Mouse (Mus musculus): ENCODE data around the gene Hao1. TPM values are rescaled to one million over a fixed set of nuclear protein-coding genes. Genes with fewer than 3 reads are reported as not detected.

Gene Hao1
- polyA plus RNA-seq (2015; fragmentation: Nextera tagmentation; extraction: Ambion mirVana) = not detected in 2 replicates

- H3K9me3 ChIP-seq (ENCODE audit: control insufficient read depth, low read length) = no peaks in the 10 kb centered on the region
- H3K9ac ChIP-seq (replicated peaks; ENCODE audit: low read depth, low read length) = no peak within 1 kb of the TSS
- no peaks in the 10 kb centered on the region for H3K36me3 ChIP-seq (ENCODE audit: control insufficient read depth, insufficient read depth)
- no peaks in the 10 kb centered on the region for H3K27me3 ChIP-seq (replicated peaks; ENCODE audit: control insufficient read depth, insufficient read depth, low read length)
- no peak within 1 kb of the TSS for H3K4me2 ChIP-seq (ENCODE audit: low read length)
- no peak within 1 kb of the TSS for H3K27ac ChIP-seq (ENCODE audit: low read length)
- no peaks in the 10 kb centered on the region for H3K4me1 ChIP-seq (replicated peaks; ENCODE audit: control insufficient read depth, insufficient read depth, low read length)
- WGBS = 86% methylated on average over 8 of the region's 8 CpGs
- no peak within 1 kb of the TSS for H3K4me3 ChIP-seq (replicated peaks; ENCODE audit: low read length)
- ATAC-seq = no peak
Measured at GRCm38 (mm10) chr2:134554221-134554727, at the start of gene Hao1. Hao1 (minus strand) TSS chr2:134554368.

GRCm38 (mm10) chr2:134591081-134591694, 37.0 kb upstream of the Hao1 start:
- Histone ChIP-seq H3K9ac (replicated peaks; ENCODE audit: low read depth, low read length) (no peak overlapping the region), H3K9me3 (ENCODE audit: control insufficient read depth, low read length) (no peaks in the 10 kb centered on the region), H3K36me3 (ENCODE audit: control insufficient read depth, insufficient read depth) (peaks cover 3% of the 10 kb centered on the region; the same call in 1 of the 2 replicates), H3K4me2 (ENCODE audit: low read length) (no peak overlapping the region), H3K27me3 (replicated peaks; ENCODE audit: control insufficient read depth, insufficient read depth, low read length) (no peaks in the 10 kb centered on the region), H3K27ac (ENCODE audit: low read length) (no peak overlapping the region), H3K4me1 (replicated peaks; ENCODE audit: control insufficient read depth, insufficient read depth, low read length) (no peaks in the 10 kb centered on the region), H3K4me3 (replicated peaks; ENCODE audit: low read length) (no peak overlapping the region)
- ATAC-seq = no peak
- WGBS = 96% methylated on average over 6 of the region's 6 CpGs

GRCm38 (mm10) chr2:134585243-134585642, 31.1 kb upstream of the Hao1 start:
- no peak for ATAC-seq
- WGBS = 40% methylated on average over 4 of the region's 4 CpGs
- Histone ChIP-seq H3K9ac (replicated peaks; ENCODE audit: low read depth, low read length) (no peak overlapping the region), H3K4me3 (replicated peaks; ENCODE audit: low read length) (no peak overlapping the region), H3K27ac (ENCODE audit: low read length) (no peak overlapping the region), H3K36me3 (ENCODE audit: control insufficient read depth, insufficient read depth) (no peaks in the 10 kb centered on the region), H3K9me3 (ENCODE audit: control insufficient read depth, low read length) (no peaks in the 10 kb centered on the region), H3K4me2 (ENCODE audit: low read length) (no peak overlapping the region), H3K4me1 (replicated peaks; ENCODE audit: control insufficient read depth, insufficient read depth, low read length) (no peaks in the 10 kb centered on the region), H3K27me3 (replicated peaks; ENCODE audit: control insufficient read depth, insufficient read depth, low read length) (no peaks in the 10 kb centered on the region)

- H3K9me3 ChIP-seq (ENCODE audit: control insufficient read depth, low read length) = no peaks in the 10 kb centered on the region
- no peak overlapping the region for H3K4me2 ChIP-seq (ENCODE audit: low read length)
- no peak overlapping the region for H3K27ac ChIP-seq (ENCODE audit: low read length)
- 98% methylated on average over 3 of the region's 3 CpGs for WGBS
- no peaks in the 10 kb centered on the region for H3K4me1 ChIP-seq (replicated peaks; ENCODE audit: control insufficient read depth, insufficient read depth, low read length)
- no peak overlapping the region for H3K9ac ChIP-seq (replicated peaks; ENCODE audit: low read depth, low read length)
- no peak overlapping the region for H3K4me3 ChIP-seq (replicated peaks; ENCODE audit: low read length)
- H3K27me3 ChIP-seq (replicated peaks; ENCODE audit: control insufficient read depth, insufficient read depth, low read length) = no peaks in the 10 kb centered on the region
- ATAC-seq = no peak
- no peaks in the 10 kb centered on the region for H3K36me3 ChIP-seq (ENCODE audit: control insufficient read depth, insufficient read depth)
Measured at GRCm38 (mm10) chr2:134559422-134559821, 5.3 kb upstream of the Hao1 start.

- Histone ChIP-seq H3K9ac (replicated peaks; ENCODE audit: low read depth, low read length) (no peak overlapping the region), H3K36me3 (ENCODE audit: control insufficient read depth, insufficient read depth) (no peaks in the 10 kb centered on the region), H3K4me3 (replicated peaks; ENCODE audit: low read length) (no peak overlapping the region), H3K27me3 (replicated peaks; ENCODE audit: control insufficient read depth, insufficient read depth, low read length) (no peaks in the 10 kb centered on the region), H3K4me2 (ENCODE audit: low read length) (no peak overlapping the region), H3K9me3 (ENCODE audit: control insufficient read depth, low read length) (no peaks in the 10 kb centered on the region), H3K4me1 (replicated peaks; ENCODE audit: control insufficient read depth, insufficient read depth, low read length) (no peaks in the 10 kb centered on the region), H3K27ac (ENCODE audit: low read length) (no peak overlapping the region)
- no peak for ATAC-seq
Measured at GRCm38 (mm10) chr2:134552358-134552757, 1.8 kb downstream of the Hao1 start.

DNA sequence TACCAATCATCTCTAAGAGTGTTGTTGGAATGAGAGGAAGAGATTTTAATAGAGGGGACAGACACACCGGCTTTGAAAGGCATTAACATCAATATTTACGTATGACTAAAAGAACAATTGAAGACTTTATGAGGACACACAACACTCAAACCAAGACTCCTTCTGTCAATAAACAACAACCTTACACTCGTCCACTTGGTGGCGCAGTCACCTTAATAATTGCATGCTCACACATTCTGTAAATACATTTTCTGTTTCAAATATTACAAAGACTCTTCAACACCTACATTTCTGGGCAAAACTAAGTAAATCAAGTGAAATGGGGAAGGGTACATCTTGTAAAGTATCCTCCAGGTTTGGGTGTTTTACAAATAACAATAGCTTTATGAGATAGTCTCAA, 4.4 kb downstream of the Hao1 start:
- no peak overlapping the region for H3K4me3 ChIP-seq (replicated peaks; ENCODE audit: low read length)
- WGBS = 30% methylated on average over 4 of the region's 4 CpGs
- H3K4me2 ChIP-seq (ENCODE audit: low read length) = no peak overlapping the region
- no peaks in the 10 kb centered on the region for H3K9me3 ChIP-seq (ENCODE audit: control insufficient read depth, low read length)
- no peaks in the 10 kb centered on the region for H3K27me3 ChIP-seq (replicated peaks; ENCODE audit: control insufficient read depth, insufficient read depth, low read length)
- 0 out of 2 replicates have a peak, but pooled peaks have one; percentile 26 for ATAC-seq
- no peaks in the 10 kb centered on the region for H3K4me1 ChIP-seq (replicated peaks; ENCODE audit: control insufficient read depth, insufficient read depth, low read length)
- H3K27ac ChIP-seq (ENCODE audit: low read length) = no peak overlapping the region
- no peaks in the 10 kb centered on the region for H3K36me3 ChIP-seq (ENCODE audit: control insufficient read depth, insufficient read depth)
- no peak overlapping the region for H3K9ac ChIP-seq (replicated peaks; ENCODE audit: low read depth, low read length)

GRCm38 (mm10) chr2:134545116-134545515, 9.1 kb downstream of the Hao1 start:
- Histone ChIP-seq H3K9me3 (ENCODE audit: control insufficient read depth, low read length) (no peaks in the 10 kb centered on the region), H3K4me2 (ENCODE audit: low read length) (no peak overlapping the region), H3K36me3 (ENCODE audit: control insufficient read depth, insufficient read depth) (no peaks in the 10 kb centered on the region), H3K9ac (replicated peaks; ENCODE audit: low read depth, low read length) (no peak overlapping the region), H3K27me3 (replicated peaks; ENCODE audit: control insufficient read depth, insufficient read depth, low read length) (no peaks in the 10 kb centered on the region), H3K27ac (ENCODE audit: low read length) (no peak overlapping the region), H3K4me1 (replicated peaks; ENCODE audit: control insufficient read depth, insufficient read depth, low read length) (no peaks in the 10 kb centered on the region), H3K4me3 (replicated peaks; ENCODE audit: low read length) (no peak overlapping the region)
- no peak for ATAC-seq
- 44% methylated on average over 5 of the region's 5 CpGs for WGBS

DNA sequence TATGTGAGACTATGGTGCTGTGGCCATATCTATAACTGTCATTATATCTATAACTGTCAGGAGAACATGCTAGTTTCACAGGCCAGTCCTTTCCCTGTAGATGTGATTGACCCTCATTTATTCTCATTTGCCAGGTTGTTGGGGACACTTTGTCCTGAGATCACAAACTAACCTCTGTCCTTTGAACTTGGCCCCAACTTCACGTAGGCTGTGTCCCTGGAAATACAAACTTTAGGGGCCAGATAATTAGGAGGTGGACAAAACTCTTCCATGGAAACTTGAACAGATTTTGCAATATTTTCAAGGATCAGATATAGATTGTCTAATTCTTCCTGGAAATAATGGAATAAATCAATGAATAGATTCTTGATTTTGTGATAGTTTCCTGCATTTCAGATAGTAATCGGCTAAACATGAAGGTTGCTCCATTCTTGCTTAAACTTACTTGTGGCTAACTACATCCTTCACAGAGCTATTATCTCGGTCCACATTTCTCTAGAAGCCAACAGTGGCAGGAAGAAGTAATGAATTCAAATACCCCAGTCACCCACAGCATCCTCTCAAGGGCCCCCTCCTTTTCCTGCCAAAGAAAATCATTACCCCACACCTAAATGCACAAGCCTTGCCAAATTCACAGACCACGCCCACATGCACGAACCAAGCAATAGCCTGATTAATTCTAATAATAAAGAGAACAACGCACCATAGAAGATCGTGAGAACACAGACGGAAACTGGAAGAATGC, 9.7 kb downstream of the Hao1 start:
- no peak overlapping the region for H3K27ac ChIP-seq (ENCODE audit: low read length)
- 43% methylated on average over 8 of the region's 8 CpGs for WGBS
- no peaks in the 10 kb centered on the region for H3K27me3 ChIP-seq (replicated peaks; ENCODE audit: control insufficient read depth, insufficient read depth, low read length)
- no peak overlapping the region for H3K4me2 ChIP-seq (ENCODE audit: low read length)
- no peaks in the 10 kb centered on the region for H3K9me3 ChIP-seq (ENCODE audit: control insufficient read depth, low read length)
- no peaks in the 10 kb centered on the region for H3K36me3 ChIP-seq (ENCODE audit: control insufficient read depth, insufficient read depth)
- H3K4me1 ChIP-seq (replicated peaks; ENCODE audit: control insufficient read depth, insufficient read depth, low read length) = no peaks in the 10 kb centered on the region
- H3K9ac ChIP-seq (replicated peaks; ENCODE audit: low read depth, low read length) = no peak overlapping the region
- ATAC-seq = no peak
- H3K4me3 ChIP-seq (replicated peaks; ENCODE audit: low read length) = no peak overlapping the region

- no peak for ATAC-seq
- Histone ChIP-seq H3K36me3 (ENCODE audit: control insufficient read depth, insufficient read depth) (no peaks in the 10 kb centered on the region), H3K27ac (ENCODE audit: low read length) (no peak overlapping the region), H3K27me3 (replicated peaks; ENCODE audit: control insufficient read depth, insufficient read depth, low read length) (no peaks in the 10 kb centered on the region), H3K9me3 (ENCODE audit: control insufficient read depth, low read length) (no peaks in the 10 kb centered on the region), H3K4me1 (replicated peaks; ENCODE audit: control insufficient read depth, insufficient read depth, low read length) (no peaks in the 10 kb centered on the region), H3K4me2 (ENCODE audit: low read length) (no peak overlapping the region), H3K4me3 (replicated peaks; ENCODE audit: low read length) (no peak overlapping the region), H3K9ac (replicated peaks; ENCODE audit: low read depth, low read length) (no peak overlapping the region)
- WGBS = 68% methylated on average over 2 of the region's 2 CpGs
Measured at GRCm38 (mm10) chr2:134543501-134543900, 10.7 kb downstream of the Hao1 start.
